In the genomic region with DNA sequence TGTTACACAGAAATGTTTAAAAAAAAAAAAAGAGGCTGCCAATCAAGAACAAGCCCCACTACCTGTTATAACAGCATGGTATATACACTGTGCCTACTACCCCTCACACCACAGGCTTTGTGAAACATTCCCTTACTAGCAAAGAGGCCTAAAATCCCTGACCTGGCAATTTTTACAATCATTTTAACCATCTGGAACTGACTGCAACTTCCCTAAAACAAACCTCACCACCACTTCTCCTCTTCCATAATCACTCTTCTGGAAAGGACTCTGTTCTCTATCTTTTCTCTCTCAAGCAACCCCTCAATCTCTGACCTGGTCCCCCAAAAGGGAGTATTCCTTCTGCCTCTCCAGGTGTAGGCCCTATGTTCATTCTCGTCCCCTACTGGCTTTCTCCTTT, we compare ENCODE assay signal across 9 mouse cellular contexts. TPM values are rescaled to one million over a fixed set of nuclear protein-coding genes. Genes with fewer than 3 reads are reported as not detected.
DNase-seq lines count a peak whose midpoint lies in the region; ATAC-seq and TF ChIP-seq lines count a peak whose summit lies in the region.
"Had no signal": no experiment of that assay in that cellular context is flagged by ENCODE, and none has a peak within 500 bp of the region (broad histone marks: within the 10 kb centered on the region; RNA-seq: fewer than 3 reads in every experiment).

No protein-coding gene starts in this region.

- H3K4me1 ChIP-seq in kidney, embryonic 16.5 days (ENCODE audit: insufficient read depth, low read length) = peaks cover 31% of the 10 kb centered on the region
- peaks cover 30% of the 10 kb centered on the region for H3K4me1 ChIP-seq in embryonic facial prominence, embryonic 14.5 days (ENCODE audit: control insufficient read depth, insufficient read depth, low read length)
- H3K4me1 ChIP-seq in intestine, embryonic 14.5 days (replicated peaks; ENCODE audit: control insufficient read depth, insufficient read depth, low read length) = peaks cover 28% of the 10 kb centered on the region
- H3K4me1 ChIP-seq in midbrain, postnatal 0 days (ENCODE audit: insufficient read depth, low read length) = peaks cover 11% of the 10 kb centered on the region

- H3K36me3 ChIP-seq in kidney, embryonic 16.5 days (ENCODE audit: insufficient read depth, low read length) = no peaks in the 10 kb centered on the region
- H3K36me3 ChIP-seq in embryonic facial prominence, embryonic 14.5 days (ENCODE audit: control insufficient read depth, insufficient read depth, low read length) = no peaks in the 10 kb centered on the region
- no peaks in the 10 kb centered on the region for H3K36me3 ChIP-seq in intestine, embryonic 14.5 days (ENCODE audit: control insufficient read depth, insufficient read depth, low read length)
- no peaks in the 10 kb centered on the region for H3K36me3 ChIP-seq in midbrain, postnatal 0 days (ENCODE audit: insufficient read depth, low read length)

- H3K27ac ChIP-seq in kidney, embryonic 16.5 days (ENCODE audit: low read length) = no peak overlapping the region
- no peak overlapping the region for H3K27ac ChIP-seq in embryonic facial prominence, embryonic 14.5 days (replicated peaks; ENCODE audit: low read depth, low read length)
- no peak overlapping the region for H3K27ac ChIP-seq in intestine, embryonic 14.5 days (ENCODE audit: low read depth)
- no peak overlapping the region for H3K27ac ChIP-seq in midbrain, postnatal 0 days (ENCODE audit: low read depth, low read length)

- TF ChIP-seq CTCF in midbrain, postnatal 0 days (IDR thresholded peaks at IDR 0.05) = no peak

- DNase-seq in kidney, postnatal 36 days = no peak
- no peak for DNase-seq in embryonic facial prominence, embryonic 14.5 days (ENCODE audit: low spot score)
- DNase-seq in intestine, embryonic 14.5 days (ENCODE audit: low spot score) = no peak
- DNase-seq in midbrain, postnatal 0 days (ENCODE audit: low spot score) = no peak
- no peak for DNase-seq in urinary bladder, postnatal 36 days (ENCODE audit: low spot score in 2 of 2)
- no peak for DNase-seq in kidney, postnatal 14 days
- DNase-seq: cerebellum, postnatal 10 days had no signal

- peak overlapping the region; percentile 32 for H3K4me2 ChIP-seq in kidney, embryonic 16.5 days (replicated peaks; ENCODE audit: low read depth, low read length)
- peak overlapping the region; percentile 37 for H3K4me2 ChIP-seq in embryonic facial prominence, embryonic 14.5 days (ENCODE audit: low read depth, low read length)
- peak overlapping the region; percentile 89 for H3K4me2 ChIP-seq in intestine, embryonic 14.5 days (ENCODE audit: low read length)
- peak overlapping the region; percentile 60 for H3K4me2 ChIP-seq in midbrain, postnatal 0 days (ENCODE audit: low read depth, low read length, poor library complexity, severe bottlenecking)

- H3K9ac ChIP-seq in kidney, embryonic 16.5 days (replicated peaks; ENCODE audit: low read length) = 0 out of 2 replicates have a peak overlapping the region, but pooled peaks have one; percentile 34
- H3K9ac ChIP-seq in embryonic facial prominence, embryonic 14.5 days (ENCODE audit: low read depth, low read length) = peak overlapping the region; percentile 28; the same call in 1 of the 2 replicates
- no peak overlapping the region for H3K9ac ChIP-seq in intestine, embryonic 14.5 days (ENCODE audit: low read length)
- no peak overlapping the region; the same call in 1 of the 2 replicates for H3K9ac ChIP-seq in midbrain, postnatal 0 days (replicated peaks; ENCODE audit: low read length, poor library complexity, severe bottlenecking)

- 52% methylated on average over 1 of the region's 1 CpGs for WGBS in kidney, embryonic 16.5 days
- 71% methylated on average over 1 of the region's 1 CpGs for WGBS in embryonic facial prominence, embryonic 14.5 days
- 59% methylated on average over 1 of the region's 1 CpGs for WGBS in intestine, embryonic 14.5 days
- WGBS in midbrain, postnatal 0 days = 67% methylated on average over 1 of the region's 1 CpGs

- no peak for ATAC-seq in kidney, embryonic 16.5 days (ENCODE audit: low FRiP score, low TSS enrichment)
- ATAC-seq in embryonic facial prominence, embryonic 14.5 days (ENCODE audit: low read depth) = no peak
- no peak for ATAC-seq in intestine, embryonic 14.5 days (replicated peaks; ENCODE audit: low FRiP score, low TSS enrichment, low read depth)
- ATAC-seq in midbrain, postnatal 0 days (ENCODE audit: low FRiP score) = no peak
- ATAC-seq in CD4-positive, CD25-positive, alpha-beta regulatory T cell, adult 4 months = no peak

- no peak overlapping the region for H3K4me3 ChIP-seq in kidney, embryonic 16.5 days (ENCODE audit: low read length)
- no peak overlapping the region for H3K4me3 ChIP-seq in embryonic facial prominence, embryonic 14.5 days (ENCODE audit: low read depth, low read length)
- peak overlapping the region; percentile 6; the same call in 1 of the 2 replicates for H3K4me3 ChIP-seq in intestine, embryonic 14.5 days (ENCODE audit: low read depth, low read length)
- H3K4me3 ChIP-seq in midbrain, postnatal 0 days (ENCODE audit: low read depth, low read length) = no peak overlapping the region; the same call in 1 of the 2 replicates

- no peaks in the 10 kb centered on the region for H3K27me3 ChIP-seq in kidney, embryonic 16.5 days (ENCODE audit: insufficient read depth, low read length)
- H3K27me3 ChIP-seq in embryonic facial prominence, embryonic 14.5 days (replicated peaks; ENCODE audit: control insufficient read depth, insufficient read depth, low read length) = no peaks in the 10 kb centered on the region
- no peaks in the 10 kb centered on the region for H3K27me3 ChIP-seq in intestine, embryonic 14.5 days (replicated peaks; ENCODE audit: control insufficient read depth, insufficient read depth, low read length)
- no peaks in the 10 kb centered on the region for H3K27me3 ChIP-seq in midbrain, postnatal 0 days (ENCODE audit: insufficient read depth, low read length)

- peaks cover under 1% of the 10 kb centered on the region; the same call in 1 of the 2 replicates for H3K9me3 ChIP-seq in kidney, embryonic 16.5 days (ENCODE audit: low read length)
- H3K9me3 ChIP-seq in embryonic facial prominence, embryonic 14.5 days (ENCODE audit: control insufficient read depth, low read length) = no peaks in the 10 kb centered on the region
- no peaks in the 10 kb centered on the region for H3K9me3 ChIP-seq in intestine, embryonic 14.5 days (ENCODE audit: control insufficient read depth, low read length)
- no peaks in the 10 kb centered on the region for H3K9me3 ChIP-seq in midbrain, postnatal 0 days (ENCODE audit: low read length)

RNA-seq across cellular contexts. Expression of gene Rmnd5a, which starts 2.4 kb away (rescaled TPM):
- polyA plus RNA-seq in kidney, embryonic 16.5 days (2015; fragmentation: Nextera tagmentation; extraction: Ambion mirVana) = 11.4 and 12.3 TPM in 2 replicates
- polyA plus RNA-seq in embryonic facial prominence, embryonic 14.5 days (2014; fragmentation: Nextera tagmentation; extraction: Ambion mirVana) = 8.3 and 9.6 TPM in 2 replicates
- polyA plus RNA-seq in intestine, embryonic 14.5 days (2014; fragmentation: Nextera tagmentation; extraction: Ambion mirVana) = 9.0 and 10.0 TPM in 2 replicates
- total RNA-seq in midbrain, postnatal 0 days (2014; rRNA removed) = 41.8 and 54.7 TPM in 2 replicates
- polyA plus RNA-seq in midbrain, postnatal 0 days (2015; fragmentation: Nextera tagmentation; extraction: Ambion mirVana) = 6.5 and 7.8 TPM in 2 replicates
- polyA plus RNA-seq in CD4-positive, CD25-positive, alpha-beta regulatory T cell, adult 4 months (2017; shearing (Covaris generic)) = 10 to 100 TPM; 11.6 to 18.4 TPM

RNA-seq across cellular contexts. Expression of gene Rnf103, which starts 55.6 kb away (rescaled TPM):
- 8.5 and 14.5 TPM in 2 replicates for polyA plus RNA-seq in kidney, embryonic 16.5 days (2015; fragmentation: Nextera tagmentation; extraction: Ambion mirVana)
- 20.7 and 21.2 TPM in 2 replicates for polyA plus RNA-seq in embryonic facial prominence, embryonic 14.5 days (2014; fragmentation: Nextera tagmentation; extraction: Ambion mirVana)
- polyA plus RNA-seq in intestine, embryonic 14.5 days (2014; fragmentation: Nextera tagmentation; extraction: Ambion mirVana) = 26.8 and 29.7 TPM in 2 replicates
- 33.9 and 39.6 TPM in 2 replicates for total RNA-seq in midbrain, postnatal 0 days (2014; rRNA removed)
- polyA plus RNA-seq in midbrain, postnatal 0 days (2015; fragmentation: Nextera tagmentation; extraction: Ambion mirVana) = 21.5 and 23.2 TPM in 2 replicates
- polyA plus RNA-seq in CD4-positive, CD25-positive, alpha-beta regulatory T cell, adult 4 months (2017; shearing (Covaris generic)) = 1 to 10 TPM; 2.9 to 5.7 TPM

Comparison
In these comparisons a context has a peak if more than half of its experiments do, and no peak if none do; other contexts are left out.
1. H3K4me2 ChIP-seq: peak in every context shown above with its lines; median percentile 89 in intestine, embryonic 14.5 days; 60 in midbrain, postnatal 0 days; 37 in embryonic facial prominence, embryonic 14.5 days; 32 in kidney, embryonic 16.5 days.
2. H3K9ac ChIP-seq: peak in kidney, embryonic 16.5 days (single experiment) and embryonic facial prominence, embryonic 14.5 days (single experiment); none in intestine, embryonic 14.5 days (single experiment) and midbrain, postnatal 0 days (single experiment).